Mouse (Mus musculus): Measurements from ENCODE around the gene Chrng.

Gene Chrng

DNA sequence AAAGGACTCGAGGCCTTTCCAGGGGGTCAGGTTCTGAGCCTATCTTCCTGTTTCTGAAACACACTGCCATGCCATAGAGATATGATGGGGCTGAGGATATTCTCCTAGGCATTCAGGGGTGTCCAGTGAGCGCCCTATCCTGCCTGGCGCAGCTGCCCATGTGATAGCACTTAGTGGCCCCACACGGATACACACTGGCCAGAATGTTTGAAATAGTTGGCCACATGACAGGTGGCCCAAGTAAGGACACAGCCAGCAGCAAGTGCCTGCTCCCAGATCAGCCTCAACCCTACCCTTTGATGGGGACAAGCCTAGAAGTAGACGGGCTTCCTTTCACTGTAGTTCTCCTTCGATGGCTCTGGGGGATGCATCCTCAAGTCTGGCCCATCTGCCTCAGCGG, at the start of gene Chrng:
Chrng (plus strand) TSS at position 193 of the 400 bp plus-strand sequence.
- no peak for DNase-seq (ENCODE audit: low read depth, low spot score)

DNA sequence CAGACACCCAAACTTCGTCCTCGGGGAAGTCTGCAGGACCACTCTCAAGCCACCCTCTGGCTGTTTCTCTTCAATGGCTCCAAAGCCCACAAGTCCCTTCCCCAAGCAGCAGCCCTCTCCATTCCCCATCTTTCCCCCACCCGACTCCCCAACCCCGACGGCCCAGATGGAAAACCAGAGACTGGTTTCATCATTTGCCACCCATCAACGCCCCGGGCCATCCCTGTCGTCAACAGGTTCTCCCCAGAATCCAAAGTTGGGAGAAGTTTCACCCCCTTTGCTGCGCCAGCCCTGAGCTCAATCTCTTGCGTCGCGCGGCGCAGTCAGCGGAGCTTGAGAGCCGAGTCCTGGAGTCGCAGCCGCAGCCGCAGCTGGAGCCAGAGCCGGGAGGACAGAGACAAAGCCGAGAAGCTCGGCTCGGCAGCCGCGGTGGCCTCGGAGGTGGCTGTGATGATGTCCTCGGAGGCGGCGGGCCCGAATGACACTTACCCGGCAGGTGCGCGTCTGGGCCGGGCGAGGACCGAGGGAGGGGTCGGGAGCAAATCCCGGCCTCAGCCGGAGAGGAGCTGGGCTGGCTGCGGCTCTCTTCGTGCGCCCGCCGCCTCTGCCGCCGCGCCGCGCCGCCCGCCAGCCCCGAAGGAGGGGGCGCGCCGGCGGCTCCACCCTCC, 48.8 kb upstream of the Chrng start:
- peak; percentile 14 for DNase-seq (ENCODE audit: low read depth, low spot score)

DNA sequence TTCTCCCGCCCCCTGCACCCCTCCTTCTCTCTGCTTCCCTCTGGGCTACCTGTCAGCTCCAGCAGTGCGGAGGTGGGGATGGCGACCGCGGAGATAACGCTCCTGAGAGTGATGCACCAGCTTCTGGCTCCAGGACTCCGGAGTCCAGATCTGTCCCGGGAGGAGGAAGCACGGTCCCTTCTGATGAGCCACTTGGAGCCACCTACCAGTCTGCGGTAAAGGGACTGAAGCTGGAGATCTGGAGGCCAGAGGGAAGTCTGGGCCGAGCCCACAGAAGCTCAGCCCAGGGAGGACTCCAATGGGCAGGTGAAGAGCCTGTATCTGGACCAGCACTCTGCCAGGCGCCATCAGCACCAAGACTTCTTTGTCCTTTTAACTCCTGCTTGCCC, 48.3 kb upstream of the Chrng start, which contains the start of gene Ecel1:
Ecel1 (minus strand) TSS at position 323 of the 389 bp plus-strand sequence.
- DNase-seq (ENCODE audit: low read depth, low spot score): peak; percentile 16

DNA sequence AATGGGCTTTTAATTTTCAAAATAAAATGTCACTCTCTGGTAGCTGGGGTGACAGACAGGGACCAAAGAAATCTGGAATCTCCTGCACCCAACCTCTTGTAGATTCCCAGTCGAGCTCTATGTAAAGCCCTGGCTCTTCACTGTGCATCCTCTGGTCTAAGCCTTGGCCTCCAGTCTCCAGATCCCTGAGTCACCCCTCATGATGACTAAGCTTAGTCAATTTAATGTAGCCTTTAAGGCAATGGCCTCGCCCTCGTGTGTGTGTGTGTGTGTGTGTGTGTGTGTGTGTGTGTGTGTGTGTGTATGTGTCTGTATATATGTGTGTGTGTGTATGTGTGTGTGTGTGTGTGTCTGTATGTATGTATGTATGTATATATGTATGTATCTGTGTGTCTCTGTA, 45.1 kb upstream of the Chrng start:
- DNase-seq (ENCODE audit: low read depth, low spot score): no peak

DNA sequence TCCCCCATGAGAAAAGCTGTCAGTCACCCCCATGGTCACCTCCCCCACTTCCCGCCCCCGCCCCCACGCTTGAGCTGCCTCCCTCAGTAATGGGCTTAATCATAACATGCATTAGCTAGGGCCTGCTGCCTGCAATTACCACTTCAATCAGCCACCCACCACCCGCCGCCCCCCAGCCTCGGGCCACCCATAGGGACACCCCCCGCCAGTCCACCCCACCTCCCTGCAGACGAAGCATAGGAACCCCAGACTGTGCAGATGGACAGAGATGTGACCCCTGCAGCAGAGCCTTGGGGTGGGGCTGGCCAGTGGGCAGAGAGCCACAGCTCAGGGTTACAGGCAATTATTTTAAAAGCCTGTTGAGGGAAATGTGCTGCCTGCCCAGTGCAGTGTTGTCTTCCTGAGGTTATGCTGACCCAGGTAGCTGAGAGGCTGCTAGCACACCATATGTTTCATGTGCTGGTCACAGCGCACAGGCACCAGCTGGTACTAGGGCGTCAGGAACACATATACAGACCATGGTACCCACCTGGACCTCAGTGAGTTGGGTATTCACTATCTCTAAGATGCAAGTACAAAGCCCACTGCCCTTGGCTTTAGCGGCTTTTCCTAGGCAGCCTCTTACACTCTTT, 40.2 kb upstream of the Chrng start:
- DNase-seq (ENCODE audit: low read depth, low spot score): no peak

DNA sequence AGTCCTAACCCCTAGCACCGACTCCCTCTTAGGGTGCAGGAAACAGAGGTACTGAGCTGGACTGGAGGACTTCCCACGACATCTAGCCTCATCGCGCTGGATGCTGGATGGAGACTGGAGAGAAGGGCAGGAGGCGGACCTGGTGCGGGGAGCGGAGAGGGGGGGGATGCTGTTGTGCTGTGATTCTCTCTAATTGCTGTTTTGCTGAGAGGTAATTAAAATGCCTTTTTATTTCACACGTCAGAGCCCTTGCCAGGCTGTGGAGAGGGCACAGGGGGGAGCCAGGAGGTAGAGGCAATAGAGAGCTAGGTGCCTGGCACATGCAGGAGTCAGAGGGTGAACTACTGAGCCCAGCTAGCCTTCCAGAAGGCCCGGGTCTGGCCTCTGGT, 39.7 kb upstream of the Chrng start:
- DNase-seq (ENCODE audit: low read depth, low spot score): no peak

DNA sequence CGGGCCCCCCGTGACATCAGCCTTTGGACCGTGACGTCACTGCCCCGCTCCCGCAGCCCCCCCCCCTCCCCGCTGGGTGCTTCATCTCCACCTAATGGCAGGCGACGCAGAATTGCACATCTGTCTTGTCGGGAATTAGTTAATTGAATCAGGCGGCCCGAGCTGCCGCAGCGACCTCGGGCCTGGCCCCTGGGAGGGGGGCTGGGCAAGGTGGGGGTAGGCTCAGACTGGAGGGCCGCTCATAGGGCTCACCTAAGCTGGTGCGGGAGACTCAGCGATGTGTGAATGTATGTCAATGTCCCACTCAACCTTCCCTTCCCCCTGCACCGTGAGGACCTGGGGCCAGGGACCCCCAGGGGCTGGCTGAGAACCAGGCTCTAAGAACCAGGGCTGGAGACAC, 34.0 kb upstream of the Chrng start:
- DNase-seq (ENCODE audit: low read depth, low spot score): no peak

DNA sequence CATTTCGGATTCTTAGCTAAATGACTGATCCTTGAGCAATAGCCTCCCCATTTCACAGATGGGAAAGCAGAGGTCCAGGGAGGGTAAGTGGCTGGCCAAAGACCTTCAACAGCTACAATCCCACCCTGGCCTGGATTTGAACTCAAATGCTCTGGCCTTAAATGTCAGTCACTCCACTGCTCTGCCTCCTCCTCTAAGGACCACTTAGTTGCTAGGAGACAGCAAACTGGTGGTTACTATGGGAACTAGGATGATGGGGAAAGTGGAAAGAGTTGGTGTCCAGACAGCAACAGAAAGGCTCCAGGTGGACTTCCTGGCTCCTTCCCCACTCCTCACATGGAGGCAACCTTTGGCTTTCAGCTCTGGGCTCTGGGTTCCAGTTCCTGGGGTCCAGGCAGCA, 33.1 kb upstream of the Chrng start:
- DNase-seq (ENCODE audit: low read depth, low spot score): no peak

DNA sequence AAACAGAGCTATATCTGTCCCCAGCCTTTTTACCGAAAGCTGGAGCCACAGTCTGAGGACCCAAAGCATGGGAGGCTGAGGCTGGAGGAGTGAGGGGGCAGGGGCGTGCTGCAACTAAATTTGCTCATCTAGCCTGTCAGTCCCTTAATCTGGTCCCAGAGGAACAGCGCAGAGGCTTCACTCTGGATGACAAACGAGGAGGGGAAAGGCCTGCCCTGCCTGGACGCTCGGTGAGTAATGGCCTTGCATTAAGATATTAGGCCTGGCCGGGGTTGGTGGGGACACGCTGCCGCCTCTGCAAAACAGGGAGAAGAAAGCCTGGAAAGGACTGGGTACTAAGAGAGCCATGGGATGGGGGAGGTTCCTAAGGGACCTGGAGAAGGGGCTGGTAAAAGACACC, 32.1 kb upstream of the Chrng start:
- no peak for DNase-seq (ENCODE audit: low read depth, low spot score)

DNA sequence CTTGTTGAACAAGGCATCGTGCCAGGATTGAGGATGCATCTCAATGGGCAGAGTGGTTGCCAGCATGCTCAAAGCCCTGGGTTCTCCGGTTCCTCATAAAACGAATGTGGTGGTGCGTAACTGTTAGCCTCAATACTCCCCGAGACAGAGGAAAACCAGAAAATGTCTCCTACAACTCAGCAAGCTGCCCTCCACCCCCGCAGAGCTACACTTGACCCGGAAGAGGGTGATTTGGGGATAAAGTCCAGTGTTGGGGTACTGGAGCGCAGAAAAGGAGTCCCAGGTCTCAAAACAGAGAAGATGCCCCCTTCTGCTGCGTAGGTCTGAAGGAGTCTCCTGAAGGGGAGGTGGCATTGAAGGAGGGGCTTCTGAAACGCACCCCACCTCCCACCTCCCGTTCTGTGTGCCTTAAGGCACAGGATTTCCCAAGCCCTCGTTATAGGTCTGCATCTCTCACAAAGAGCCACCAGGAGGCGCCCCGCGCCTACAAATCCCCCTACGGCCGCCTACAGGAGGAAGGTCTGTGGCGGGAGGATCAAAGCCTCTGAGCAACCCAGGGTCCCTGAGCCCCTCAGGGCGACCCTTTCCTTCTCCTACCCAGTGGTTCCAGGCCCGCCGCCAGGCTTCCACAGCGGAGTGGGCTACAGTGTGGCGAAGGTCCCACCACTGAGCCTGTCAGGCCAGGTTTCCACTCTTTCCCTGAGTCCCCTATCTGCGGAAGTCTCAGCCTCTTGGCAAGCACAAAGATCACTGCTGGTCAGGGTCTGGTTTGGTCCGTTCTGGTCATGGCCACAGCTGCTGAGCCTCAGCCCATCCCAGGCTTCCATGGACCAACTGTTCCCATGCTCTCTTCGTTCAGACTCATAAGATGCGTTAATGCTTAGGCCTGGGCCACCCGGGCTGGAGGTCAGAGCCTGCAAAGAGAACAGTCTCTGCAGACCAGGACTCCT, 30.2 kb upstream of the Chrng start:
- DNase-seq (ENCODE audit: low read depth, low spot score): no peak

DNA sequence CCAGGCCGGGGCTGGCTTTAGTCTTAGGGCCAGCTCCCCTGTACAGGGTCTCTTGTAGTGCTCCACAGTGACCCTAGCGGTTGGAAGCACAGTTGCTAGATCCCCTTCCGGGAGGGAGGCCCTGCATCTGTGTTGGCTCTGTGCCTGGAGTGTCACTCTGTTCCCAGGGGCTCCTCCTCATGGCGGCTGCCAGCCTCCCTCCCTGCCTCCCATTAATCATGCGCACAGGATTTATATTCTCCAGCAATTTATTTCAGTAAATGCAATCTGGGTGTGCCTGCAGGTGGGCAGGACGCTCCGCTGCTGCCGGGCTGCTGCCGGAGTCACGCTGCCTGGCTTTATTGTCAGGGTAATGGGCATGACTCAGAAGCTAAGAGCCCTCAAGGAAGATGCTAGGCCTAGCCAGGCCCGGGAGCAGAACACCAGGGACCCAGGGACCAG, 28.6 kb upstream of the Chrng start:
- DNase-seq (ENCODE audit: low read depth, low spot score): no peak

DNA sequence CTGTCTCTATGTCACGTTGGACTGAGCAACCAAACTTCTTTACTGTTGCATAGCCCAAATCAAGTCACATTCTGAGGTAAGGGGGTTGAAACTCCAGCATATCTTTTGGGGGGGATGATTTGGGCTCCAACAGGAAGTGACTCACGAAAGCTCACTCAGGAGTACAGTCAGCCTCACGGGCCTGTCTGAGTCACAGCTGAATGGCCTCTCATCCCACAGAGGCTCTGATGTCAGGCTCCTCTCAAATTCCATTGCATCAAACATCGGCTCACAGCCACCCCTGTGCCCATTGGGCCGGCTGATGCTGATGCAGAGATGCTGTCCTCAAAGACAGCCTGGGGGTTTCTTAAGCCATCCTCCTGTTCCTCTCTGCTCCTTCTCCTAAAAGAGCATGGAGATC, 23.6 kb upstream of the Chrng start:
- no peak for DNase-seq (ENCODE audit: low read depth, low spot score)

DNA sequence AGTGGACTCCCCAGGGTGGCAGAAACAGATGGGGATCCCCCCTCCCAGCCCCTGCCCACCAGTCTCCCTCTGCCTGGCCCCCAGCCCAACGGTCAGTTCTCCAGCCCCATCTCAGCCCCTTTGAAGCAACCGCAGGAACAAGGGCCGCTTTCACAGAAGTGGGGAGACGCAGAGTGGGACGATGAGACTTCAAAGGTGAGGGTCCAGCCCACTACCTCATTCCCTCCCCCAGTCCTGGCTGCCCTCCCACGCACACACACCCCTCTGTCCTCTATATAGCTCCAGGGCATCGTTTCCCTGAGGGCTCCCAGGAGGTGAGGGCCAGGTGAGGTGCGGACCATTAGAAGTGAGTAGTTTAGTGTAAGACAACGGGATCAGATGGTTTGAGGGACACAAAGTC, 21.4 kb upstream of the Chrng start, which contains the start of gene Prss56:
Prss56 (plus strand) TSS at position 301 of the 400 bp plus-strand sequence.
- no peak for DNase-seq (ENCODE audit: low read depth, low spot score)

DNA sequence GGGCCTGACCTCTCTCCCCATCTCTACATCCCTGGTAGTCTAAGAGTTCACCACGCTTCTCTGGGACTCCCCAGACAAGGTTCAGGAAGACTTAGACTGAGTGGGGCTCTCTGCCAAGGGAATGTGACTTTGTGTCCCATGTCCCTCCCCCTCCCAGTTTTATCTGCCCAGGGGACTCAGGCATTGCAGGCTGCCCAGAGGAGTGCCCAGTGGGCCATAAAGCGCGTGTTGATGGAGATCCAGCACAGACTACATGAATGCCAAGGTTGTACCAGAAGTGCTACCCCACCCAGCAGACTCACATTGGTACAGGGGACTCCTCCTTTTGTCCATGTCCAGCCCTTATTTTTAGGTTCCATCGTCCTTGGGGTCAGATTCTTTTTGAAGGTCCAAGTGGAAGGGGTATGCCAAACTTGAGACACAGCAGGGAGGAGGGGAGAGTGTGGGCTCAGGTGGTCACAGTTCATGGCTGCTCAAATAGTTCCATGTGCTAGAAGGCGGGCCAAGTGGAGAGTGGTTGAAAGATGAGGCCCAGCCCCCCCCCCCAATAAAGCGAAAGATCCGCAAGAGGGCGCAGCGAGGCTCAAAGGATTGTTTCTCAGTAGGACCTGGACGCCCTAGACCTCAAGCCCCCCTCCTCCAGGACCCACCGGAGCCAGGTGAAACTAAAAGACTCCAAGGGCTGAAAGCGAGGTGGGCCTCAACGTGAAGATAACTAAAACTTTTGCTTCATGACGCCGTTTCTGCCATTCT, 20.3 kb upstream of the Chrng start:
- no peak for DNase-seq (ENCODE audit: low read depth, low spot score)

DNA sequence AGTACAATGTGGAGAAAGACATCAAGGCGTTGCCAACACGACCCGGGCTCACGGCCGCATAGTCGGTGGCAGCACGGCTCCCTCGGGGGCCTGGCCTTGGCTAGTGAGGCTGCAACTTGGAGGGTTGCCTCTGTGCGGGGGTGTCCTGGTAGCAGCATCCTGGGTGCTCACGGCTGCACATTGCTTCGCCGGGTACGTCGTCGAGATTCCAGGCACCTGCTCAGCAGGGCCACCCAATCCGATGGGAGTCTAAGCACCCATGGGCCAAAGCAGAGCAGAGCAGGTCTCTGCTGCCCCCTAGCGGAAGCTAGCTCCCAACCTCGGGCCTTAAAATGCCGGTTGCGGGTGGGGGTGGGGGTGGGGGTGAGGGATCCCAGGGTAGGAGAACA, 19.7 kb upstream of the Chrng start:
- no peak for DNase-seq (ENCODE audit: low read depth, low spot score)

DNA sequence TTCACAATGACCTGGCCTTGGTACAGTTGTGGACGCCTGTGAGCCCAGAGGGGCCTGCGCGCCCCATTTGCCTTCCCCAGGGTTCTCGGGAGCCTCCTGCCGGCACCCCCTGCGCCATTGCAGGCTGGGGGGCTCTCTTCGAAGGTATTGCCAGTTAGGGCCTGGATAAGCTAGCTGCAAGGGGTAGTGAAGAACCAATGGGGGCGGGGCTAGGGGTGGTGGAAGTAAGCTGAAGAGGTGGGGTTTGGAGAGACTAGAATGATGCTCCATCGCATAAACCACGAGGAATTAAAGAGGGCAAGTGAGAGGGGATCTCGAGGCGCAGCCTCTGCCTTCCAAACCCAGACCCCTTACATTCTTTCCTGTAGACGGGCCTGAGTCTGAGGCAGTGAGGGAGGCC, 18.9 kb upstream of the Chrng start:
- no peak for DNase-seq (ENCODE audit: low read depth, low spot score)

DNA sequence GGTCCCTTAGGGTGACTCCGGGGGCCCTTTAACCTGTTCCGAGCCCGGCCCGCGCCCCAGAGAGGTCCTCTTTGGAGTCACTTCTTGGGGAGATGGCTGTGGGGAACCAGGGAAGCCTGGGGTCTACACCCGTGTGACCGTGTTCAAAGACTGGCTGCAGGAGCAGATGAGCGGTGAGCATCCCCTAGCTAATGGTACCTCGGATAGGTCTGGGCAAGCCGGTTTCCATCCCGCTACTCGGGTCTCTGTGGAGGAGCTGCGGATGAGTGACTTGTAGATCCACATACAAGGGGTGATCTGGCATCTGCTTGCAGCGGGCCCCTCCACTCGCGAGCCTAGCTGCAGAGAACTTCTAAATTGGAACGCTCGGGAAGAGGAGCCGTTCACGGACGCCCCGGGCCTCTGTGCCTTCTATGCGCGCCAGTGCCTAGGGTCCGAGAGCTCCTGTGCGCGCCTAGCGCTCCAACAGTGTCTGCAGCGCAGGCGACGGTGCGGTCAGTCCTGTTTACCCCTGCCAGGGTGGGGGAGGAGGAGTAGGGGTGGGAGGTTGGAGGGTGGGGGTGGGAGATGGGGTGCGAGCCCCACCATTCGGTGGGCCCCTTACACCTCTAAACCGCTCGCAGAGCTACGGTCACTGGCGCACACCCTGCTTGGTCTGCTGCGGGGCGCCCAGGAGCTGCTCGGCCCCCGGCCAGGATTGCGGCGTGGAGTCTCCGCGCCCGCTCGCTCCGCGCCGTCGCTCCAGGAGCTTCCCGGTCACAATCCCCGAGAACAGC, 18.0 kb upstream of the Chrng start:
- no peak for DNase-seq (ENCODE audit: low read depth, low spot score)

DNA sequence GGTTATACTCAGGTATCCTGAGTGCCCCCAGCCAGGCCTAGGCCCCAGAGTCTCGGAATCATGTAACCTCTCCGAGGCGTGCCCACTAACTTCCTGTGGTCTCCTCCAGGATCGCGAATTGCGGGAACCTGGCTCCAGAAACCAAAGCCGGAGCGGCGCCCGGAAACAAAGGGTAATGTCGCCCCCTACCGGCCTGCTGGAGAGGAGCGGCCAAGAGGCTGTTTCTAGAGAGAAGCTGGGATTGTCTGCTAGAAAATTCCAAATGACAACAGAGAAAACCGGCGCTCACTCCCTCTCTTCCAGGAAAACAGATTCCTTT, 17.5 kb upstream of the Chrng start:
- DNase-seq (ENCODE audit: low read depth, low spot score): no peak

DNA sequence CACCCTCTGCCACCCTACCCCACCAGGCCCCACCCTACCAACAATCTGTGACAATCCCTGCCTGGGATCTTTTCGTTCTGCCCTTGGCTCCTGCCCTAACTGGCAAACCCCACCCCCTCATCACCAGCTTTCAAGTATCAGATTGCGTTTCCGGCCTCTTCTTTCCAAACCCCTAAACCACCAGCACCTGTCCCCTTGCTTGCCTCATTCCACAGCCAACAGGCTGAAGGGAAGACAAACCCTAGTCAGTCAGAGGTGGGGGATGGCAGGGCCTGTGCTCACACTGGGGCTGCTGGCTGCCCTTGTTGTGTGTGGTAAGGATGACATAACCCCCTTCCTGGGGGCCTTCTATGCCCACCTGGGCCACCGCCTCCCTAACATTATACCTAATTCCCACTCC, 14.0 kb upstream of the Chrng start, which contains the start of gene Chrnd:
Chrnd (plus strand) TSS at position 179 of the 400 bp plus-strand sequence.
- DNase-seq (ENCODE audit: low read depth, low spot score): no peak

DNA sequence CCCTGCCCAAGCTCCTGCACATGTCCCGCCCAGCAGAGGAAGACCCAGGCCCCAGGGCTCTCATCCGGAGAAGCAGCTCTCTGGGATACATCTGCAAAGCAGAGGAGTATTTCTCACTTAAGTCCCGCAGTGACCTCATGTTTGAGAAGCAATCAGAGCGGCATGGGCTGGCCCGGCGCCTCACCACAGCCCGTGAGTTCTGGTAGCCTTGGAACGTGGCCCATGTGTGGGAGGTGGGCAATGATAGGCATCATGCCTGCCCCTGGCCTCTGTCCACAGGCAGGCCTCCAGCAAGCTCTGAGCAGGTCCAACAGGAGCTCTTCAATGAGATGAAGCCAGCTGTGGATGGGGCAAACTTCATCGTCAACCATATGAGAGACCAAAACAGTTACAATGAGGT, 7.2 kb upstream of the Chrng start:
- DNase-seq (ENCODE audit: low read depth, low spot score): no peak
